Mouse (Mus musculus) spleen, postnatal 4 days (tissue): ENCODE results near the gene Cracr2b.

ENCODE experiments used
- DNase-seq, 2 experiments: peaks; one replicate each; pipeline ENCODE4 v3.0.0; 2022; ENCODE audit warnings: low spot score in 2 of 2

Gene Cracr2b

DNA sequence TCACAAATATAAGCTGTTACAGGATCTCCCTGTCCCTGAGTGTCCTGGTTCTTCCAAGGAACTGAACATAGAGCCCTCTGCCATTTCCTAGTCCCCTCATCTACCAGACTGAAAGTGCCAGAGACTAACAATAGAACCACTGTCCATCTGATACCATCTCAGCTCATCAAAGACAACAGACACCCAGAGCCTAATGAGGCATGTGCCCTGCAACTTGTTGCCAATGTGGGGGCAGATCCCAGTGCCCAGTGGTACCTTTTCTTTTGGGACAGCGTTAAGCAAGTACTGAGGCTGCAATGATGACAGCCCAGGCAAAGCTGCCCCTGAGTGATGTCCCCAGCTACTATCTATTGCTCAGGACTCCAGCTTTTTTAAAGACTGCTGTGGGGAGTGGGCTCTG lies 25.3 kb downstream of the Cracr2b start:
- DNase-seq, result no peak

DNA sequence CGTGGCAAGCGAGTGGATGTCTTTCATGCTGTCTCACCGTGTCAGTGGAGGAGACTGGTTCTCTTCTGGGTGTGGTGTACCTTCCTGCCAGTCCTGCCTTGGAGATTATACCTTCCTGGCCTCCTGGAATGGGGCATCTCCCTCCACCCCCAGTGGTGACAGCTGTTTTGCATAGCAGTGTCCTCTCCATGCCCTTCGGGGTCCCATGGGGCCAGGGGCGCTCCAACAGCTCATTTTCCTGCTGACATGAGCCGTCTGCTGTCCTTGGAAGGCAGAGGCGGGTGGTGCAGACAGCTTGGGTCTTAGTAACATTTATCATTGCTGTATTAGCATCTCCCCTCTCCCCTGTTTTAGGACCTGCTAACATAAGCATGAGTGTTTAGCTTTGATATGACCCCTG lies 26.2 kb downstream of the Cracr2b start:
- DNase-seq, result no peak

DNA sequence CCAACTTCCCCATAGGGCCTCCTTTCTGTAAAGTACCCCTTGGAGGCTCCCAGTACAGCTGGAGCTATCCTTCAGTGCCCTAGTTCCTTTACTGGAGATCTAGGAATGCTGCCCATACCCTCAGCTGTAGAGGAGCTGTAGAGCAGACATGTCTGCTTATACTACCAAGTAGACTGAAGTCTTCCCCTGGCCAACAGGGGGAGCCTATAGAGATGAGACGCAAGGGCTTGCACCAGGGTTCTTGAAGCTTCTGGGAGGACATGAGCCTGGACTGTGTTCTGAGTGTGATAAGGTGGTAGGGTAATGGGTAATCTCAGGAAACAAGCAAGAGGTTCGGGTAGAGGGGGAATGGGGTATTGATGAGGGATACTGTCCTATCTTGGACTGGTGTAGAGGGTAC lies 30.3 kb downstream of the Cracr2b start:
- peak in 1 of 2 experiments; percentile 46 for DNase-seq

DNA sequence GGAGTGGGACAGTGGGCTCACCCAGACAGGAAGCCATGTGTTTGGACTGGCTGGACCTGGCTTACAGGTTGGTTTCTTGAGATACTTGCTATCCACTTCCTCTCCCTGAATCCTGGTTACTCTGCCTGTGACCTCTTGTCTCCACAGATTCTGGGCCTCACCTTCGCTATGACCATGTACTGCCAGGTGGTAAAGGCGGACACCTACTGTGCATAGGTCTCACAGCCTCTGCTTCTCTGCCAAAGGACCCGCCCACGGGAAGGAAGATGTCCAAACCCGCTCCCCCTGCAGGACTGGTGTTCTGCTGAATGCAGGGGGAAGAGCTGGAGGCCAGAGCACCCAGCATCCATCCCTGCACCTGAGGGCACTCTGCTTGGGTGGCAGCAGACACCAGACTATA lies 31.8 kb downstream of the Cracr2b start:
- no peak for DNase-seq

DNA sequence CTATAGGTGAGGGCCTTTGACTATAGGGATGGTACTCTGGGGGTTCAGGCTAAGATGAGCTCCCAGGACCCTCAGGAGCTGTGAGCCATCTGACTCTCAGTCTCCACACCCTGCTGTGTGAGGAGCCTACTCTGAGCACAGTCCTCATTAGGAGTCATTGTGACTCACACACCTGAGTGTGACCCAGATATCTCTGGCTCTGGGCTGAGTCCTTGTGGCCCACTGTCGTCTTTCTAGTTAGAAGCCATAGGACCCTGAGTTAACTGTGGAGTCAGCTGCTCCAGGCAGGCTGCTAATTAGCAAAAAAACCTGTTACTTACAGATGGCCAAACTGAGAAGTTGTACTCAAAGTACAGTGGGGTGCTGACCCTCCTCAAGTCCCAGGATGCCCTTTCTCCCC lies 32.8 kb downstream of the Cracr2b start:
- no peak for DNase-seq

DNA sequence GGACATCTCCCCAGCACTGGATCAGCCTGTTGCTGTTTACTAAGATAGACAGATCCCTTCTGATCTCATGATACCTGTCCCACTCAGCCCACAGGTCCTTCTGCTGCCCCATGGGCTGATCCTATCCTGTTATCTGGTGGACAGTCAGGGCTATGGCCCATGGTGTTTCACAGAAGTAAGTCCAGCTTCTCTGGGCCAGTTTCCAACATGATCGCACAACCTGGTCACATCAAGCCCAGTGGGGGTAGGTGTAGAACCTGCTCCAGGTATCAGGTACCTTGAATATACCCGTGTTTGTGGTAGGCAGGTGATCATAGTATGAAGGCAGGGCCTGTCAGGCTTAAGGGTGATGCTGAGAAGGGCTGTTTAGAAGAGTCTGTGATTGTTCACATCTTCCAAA lies 34.5 kb downstream of the Cracr2b start:
- DNase-seq, result no peak

DNA sequence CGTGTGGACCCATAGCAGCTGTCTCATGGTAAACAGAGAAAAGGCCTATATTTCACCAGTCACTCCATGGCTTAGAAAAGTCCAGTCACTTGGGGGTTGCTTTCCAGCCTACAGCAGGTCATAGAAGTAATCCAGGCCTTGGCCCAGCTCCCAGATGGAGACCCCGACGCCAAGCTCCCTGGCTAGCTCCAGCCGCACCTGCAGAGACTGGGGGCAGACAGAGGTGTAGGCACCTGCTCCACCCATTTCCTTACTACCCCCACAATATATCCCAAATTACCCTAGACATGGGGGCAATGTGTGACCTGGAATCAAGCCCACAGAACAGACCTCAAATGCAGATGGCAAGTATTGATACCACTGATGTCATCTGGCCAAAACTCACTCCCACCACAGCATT lies 35.0 kb downstream of the Cracr2b start:
- DNase-seq, result no peak

DNA sequence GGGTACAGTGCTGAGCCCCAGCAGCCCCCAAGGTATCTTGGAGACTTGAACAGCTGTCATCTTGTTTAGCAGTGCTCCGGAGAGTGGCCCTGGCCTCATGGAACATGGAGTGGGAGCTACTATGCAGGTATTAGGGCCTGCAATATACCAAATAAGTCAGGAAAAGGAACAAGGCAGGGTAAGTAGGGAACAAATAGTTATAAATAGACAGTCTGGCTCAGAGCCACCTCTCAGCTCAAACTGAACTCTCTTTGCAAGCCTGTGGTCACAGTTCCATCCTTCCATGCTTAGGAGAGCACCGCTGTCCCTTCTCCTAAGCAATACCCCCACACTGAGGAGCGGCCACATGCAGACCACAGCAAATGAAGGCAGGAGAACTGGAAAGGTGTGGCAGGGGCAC lies 36.7 kb downstream of the Cracr2b start:
- no peak for DNase-seq

DNA sequence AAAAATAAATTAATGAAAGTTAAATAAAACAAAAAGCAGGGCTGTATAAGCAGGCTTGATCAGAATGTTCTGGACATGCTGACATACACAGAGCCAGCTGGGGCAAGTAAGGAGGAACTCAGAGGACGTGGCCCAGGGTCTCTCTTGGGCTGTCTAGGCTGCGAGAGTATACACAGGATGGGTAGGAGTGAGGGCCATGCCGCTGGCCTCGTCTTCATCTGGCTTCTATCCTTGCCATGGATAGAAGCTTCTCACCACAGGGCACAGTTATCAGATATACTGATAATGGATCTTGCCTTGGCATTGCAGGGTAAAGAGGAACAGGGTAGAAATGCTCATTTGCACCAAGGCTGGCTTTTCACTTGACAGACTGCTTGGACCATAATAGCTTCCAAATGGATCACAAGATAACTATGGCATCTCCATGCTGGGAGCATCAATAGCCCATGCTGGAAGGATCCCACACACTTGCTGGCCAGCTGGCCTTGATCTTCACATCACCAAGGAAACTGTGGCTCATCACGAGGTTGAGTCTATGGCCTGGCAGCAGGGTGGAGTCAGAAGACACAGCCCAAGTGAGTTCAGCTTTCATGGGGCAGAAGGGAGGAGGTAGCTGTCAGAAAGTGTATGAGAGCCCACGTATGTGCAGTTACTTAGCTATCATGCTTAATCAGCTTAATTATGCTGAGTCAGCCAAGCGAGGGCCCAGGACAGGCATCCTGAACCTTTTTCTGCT lies 41.1 kb downstream of the Cracr2b start:
- DNase-seq, result no peak

DNA sequence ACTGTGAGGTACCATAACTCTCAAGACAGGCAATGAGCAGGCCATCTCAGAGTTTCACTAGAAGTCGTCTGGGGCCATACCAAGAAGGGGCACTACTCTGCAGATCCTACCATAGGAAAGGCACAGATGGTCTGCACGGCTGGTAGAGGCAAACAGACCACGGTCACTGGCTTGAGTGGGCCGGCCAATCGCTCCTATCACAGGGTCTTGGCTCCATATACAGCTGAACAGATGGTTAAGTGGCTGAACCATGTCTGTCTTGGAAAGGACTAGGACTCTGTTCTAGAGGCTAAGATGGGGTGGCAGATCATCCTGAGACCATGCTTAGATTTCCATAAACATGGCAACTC lies 41.6 kb downstream of the Cracr2b start:
- no peak for DNase-seq

DNA sequence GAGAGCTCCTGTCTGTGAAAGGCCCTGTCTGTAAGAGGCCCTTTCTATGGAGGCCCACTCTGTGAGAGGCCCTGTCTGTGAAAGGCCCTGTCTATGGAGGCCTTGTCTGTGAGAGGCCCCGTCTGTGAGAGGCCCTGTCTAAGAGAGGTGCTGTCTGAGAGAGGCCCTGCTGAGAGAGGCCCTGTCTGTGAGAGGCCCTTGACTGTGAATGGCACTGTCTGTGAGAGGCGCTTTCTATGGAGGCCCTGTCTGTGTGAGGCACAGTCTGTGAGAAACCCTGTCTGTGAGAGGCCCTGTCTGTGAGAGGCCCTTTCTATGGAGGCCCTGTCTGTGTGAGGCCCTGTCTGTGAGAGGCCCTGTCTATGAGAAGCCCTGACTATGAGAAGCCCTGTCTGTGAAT lies 45.4 kb downstream of the Cracr2b start:
- DNase-seq, result no peak

DNA sequence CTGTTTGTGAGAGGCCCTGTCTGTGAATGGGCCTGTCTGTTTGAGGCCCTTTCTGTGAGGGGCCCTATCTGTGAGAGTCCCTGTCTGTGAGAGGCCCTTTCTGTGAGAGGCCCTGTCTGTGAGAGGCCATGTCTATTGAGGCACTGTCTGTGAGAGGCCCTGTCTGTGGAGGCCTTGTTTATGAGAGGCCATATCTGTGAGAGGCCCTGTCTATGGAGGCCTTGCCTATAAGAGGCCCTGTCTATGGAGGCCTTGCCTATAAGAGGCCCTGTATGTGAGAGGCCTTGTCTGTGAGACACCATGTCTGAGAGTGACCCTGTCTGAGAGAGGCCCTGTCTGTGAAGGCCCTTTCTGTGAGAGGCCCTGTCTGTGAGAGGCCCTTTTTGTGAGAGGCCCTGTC lies 47.3 kb downstream of the Cracr2b start:
- DNase-seq, result no peak

DNA sequence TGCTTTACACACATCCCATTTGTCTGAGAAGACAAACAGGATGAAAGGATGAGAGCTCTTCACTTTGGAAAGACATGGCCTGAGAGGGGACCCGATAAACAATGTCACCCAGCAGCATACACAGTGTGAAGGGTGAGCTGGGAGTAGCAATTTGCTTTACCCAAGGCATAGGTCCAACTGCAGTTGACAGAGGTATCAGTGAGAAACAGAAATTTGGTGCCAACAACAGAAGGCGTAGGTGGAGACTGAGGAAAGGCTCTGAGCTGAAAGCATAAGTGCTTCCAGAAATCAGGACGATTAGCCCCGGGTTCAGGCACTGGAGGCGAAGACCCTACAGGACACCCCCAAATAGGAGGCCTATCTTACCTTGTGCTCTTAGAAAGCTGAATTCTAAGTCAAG lies 49.3 kb downstream of the Cracr2b start:
- no peak for DNase-seq

DNA sequence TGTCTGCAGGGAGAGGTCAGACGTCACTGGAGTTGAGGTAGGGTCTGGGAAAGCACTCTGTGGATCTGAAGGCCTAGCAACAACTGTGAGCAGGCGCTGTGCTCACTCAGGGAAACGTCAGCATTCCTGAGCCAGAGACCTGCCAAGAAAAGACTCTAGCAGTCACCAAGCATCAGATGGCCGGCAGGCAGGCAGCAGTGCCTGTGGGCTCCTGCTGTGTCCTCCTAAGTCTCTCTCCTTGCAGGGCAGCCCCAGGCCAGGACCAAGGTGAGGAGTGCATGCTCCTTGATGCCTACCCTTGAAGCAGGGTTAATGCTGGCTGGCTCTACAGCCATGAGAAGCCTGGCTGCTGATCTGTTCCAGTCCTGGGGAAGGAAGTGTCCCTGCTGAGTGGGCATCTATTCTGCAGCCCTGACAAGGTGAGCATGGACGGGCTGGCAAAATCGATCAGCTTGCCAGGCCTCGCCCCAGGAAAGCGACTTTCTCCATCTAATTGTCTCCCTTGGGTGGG lies 49.8 kb downstream of the Cracr2b start:
- no peak for DNase-seq
